Mouse (Mus musculus): Measurements from ENCODE around the gene Otulinl.

DNA sequence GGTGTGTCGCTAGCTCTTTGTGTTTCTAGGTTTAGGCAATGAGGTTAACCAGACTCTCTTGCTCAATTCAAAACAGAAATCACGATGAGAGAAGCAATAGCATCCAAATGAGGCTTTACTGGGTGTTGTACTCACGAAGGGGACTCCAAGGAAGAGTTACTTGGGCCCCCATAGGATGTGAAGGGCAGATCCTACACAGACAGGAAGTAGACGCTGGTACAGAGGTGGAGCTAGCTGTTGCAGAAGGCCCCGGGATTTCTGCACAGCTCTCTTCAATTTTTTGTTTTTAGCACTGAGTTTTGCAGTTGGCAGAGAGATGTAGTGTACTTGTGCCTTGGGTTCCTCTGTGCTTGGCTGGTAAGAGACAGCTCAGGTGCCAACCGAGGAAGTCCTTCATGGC lies 44.8 kb upstream of the Otulinl start:
- TF ChIP-seq POLR2A (IDR thresholded peaks at IDR 0.05; ENCODE audit: insufficient read length, low read depth) (no peak), MYOD1 (IDR thresholded peaks at IDR 0.05; ENCODE audit: control insufficient read depth in 1 of 3, insufficient read length in 2 of 3, low read depth in 2 of 3) (no peak), USF1 (IDR thresholded peaks at IDR 0.05; ENCODE audit: low read depth) (no peak), MAX (IDR thresholded peaks at IDR 0.05; ENCODE audit: low read depth) (no peak), TCF12 (IDR thresholded peaks at IDR 0.05; ENCODE audit: insufficient read depth, poor library complexity, severe bottlenecking) (no peak), E2F4 (IDR thresholded peaks at IDR 0.05; ENCODE audit: insufficient read depth) (no peak)
